Mouse (Mus musculus) lung, adult 2 months (tissue): Measurements from ENCODE around the gene Rgma.

Experiments
- CTCF ChIP-seq: fragments of 200-500 bp; IDR thresholded peaks from 2 replicates; pipeline ENCODE4 v1.5.1; 2011; ENCODE audit warnings: mild to moderate bottlenecking, low read length, control low read depth; ENCODE audit not compliant: insufficient read depth
- POLR2A ChIP-seq: fragments of 200-500 bp; IDR thresholded peaks from 2 replicates; pipeline ENCODE4 v1.6.1; 2011; ENCODE audit warnings: low read depth, mild to moderate bottlenecking, control low read depth, low read length, borderline replicate concordance; ENCODE audit errors: extremely low read depth

GRCm38 (mm10) chr7:73452187-73452808 is 77.0 kb downstream of the Rgma start:
- TF ChIP-seq CTCF: no peak
- no peak for TF ChIP-seq POLR2A
